ENCODE assay signal across 9 mouse cellular contexts in genomic region chr8:84009876-84010275, GRCm38 (mm10). TPM values are rescaled to one million over a fixed set of nuclear protein-coding genes. Genes with fewer than 3 reads are reported as not detected.
DNase-seq lines count a peak whose midpoint lies in the region; ATAC-seq and TF ChIP-seq lines count a peak whose summit lies in the region.
"Had no signal": no experiment of that assay in that cellular context is flagged by ENCODE, and none has a peak within 500 bp of the region (broad histone marks: within the 10 kb centered on the region; RNA-seq: fewer than 3 reads in every experiment).

No protein-coding gene starts in this region.

- H3K4me2 ChIP-seq in hindbrain, embryonic 16.5 days (ENCODE audit: low read length): no peak overlapping the region; the same call in 1 of the 2 replicates

- no peak overlapping the region for H3K4me3 ChIP-seq in cerebellum, adult 2 months (replicated peaks; ENCODE audit: insufficient read depth, low read depth, low read length)
- no peak overlapping the region for H3K4me3 ChIP-seq in hindbrain, embryonic 16.5 days (ENCODE audit: low read length)

- peaks cover 3% of the 10 kb centered on the region; the same call in 1 of the 2 replicates for H3K27me3 ChIP-seq in cerebellum, adult 2 months (ENCODE audit: control insufficient read depth, insufficient read depth, low read length)
- H3K27me3 ChIP-seq in hindbrain, embryonic 16.5 days (replicated peaks; ENCODE audit: control insufficient read depth, insufficient read depth, low read length): peaks cover 27% of the 10 kb centered on the region

- ATAC-seq in frontal cortex, adult (ENCODE audit: low TSS enrichment): peak; percentile 71
- peak; percentile 35; the same call in 1 of the 2 replicates for ATAC-seq in hindbrain, embryonic 16.5 days
- ATAC-seq in megakaryocyte-erythroid progenitor cell, adult 5-6 weeks (replicated peaks; ENCODE audit: low FRiP score, low TSS enrichment, poor library complexity, severe bottlenecking): peak; percentile 70; the same call in 1 of the 2 replicates

- 1% methylated on average over 11 of the region's 11 CpGs for WGBS in cerebellum, adult 2 months
- WGBS in hindbrain, embryonic 16.5 days: 2% methylated on average over 11 of the region's 11 CpGs

- no peak overlapping the region for H3K27ac ChIP-seq in cerebellum, adult 2 months (ENCODE audit: insufficient read depth, low read length)
- H3K27ac ChIP-seq in hindbrain, embryonic 16.5 days (ENCODE audit: low read depth, low read length): no peak overlapping the region

- TF ChIP-seq POLR2A in cerebellum, adult 2 months (IDR thresholded peaks at IDR 0.05; ENCODE audit: borderline replicate concordance, insufficient read depth, low read length): no peak

- H3K36me3 ChIP-seq in hindbrain, embryonic 16.5 days (ENCODE audit: control insufficient read depth, insufficient read depth, low read length): no peaks in the 10 kb centered on the region

- peak; percentile 95 for DNase-seq in NIH3T3 (ENCODE audit: low read depth)
- peak; percentile 81 to 87 for DNase-seq in cerebellum, adult 2 months
- DNase-seq in left cerebral cortex, adult 11 months (ENCODE audit: low spot score): peak; percentile 71
- DNase-seq in right cerebral cortex, postnatal 25 days: peak; percentile 84
- peak; percentile 80 to 90 for DNase-seq in urinary bladder, postnatal 4 days (ENCODE audit: low spot score in 2 of 2)

- peaks cover 8% of the 10 kb centered on the region; the same call in 1 of the 2 replicates for H3K4me1 ChIP-seq in cerebellum, adult 2 months (ENCODE audit: control insufficient read depth, insufficient read depth, low read length)
- H3K4me1 ChIP-seq in hindbrain, embryonic 16.5 days (ENCODE audit: control insufficient read depth, insufficient read depth, low read depth, low read length): peaks cover 25% of the 10 kb centered on the region

- no peak overlapping the region for H3K9ac ChIP-seq in hindbrain, embryonic 16.5 days (ENCODE audit: low read depth, low read length)

- no peaks in the 10 kb centered on the region for H3K9me3 ChIP-seq in hindbrain, embryonic 16.5 days (ENCODE audit: control insufficient read depth, low read length)

- TF ChIP-seq CTCF in cerebellum, adult 2 months (IDR thresholded peaks at IDR 0.05; ENCODE audit: borderline replicate concordance, insufficient read depth, low read depth, low read length): peak; percentile 91

RNA-seq across cellular contexts. Expression of gene 2210011C24Rik, which starts 2.1 kb away (rescaled TPM):
- 4.6 and 7.8 TPM in 2 replicates for polyA plus RNA-seq in cerebellum, adult 2 months (2012; rRNA removed)
- 1.1 TPM in 2 replicates for polyA plus RNA-seq in hindbrain, embryonic 16.5 days (2015; fragmentation: Nextera tagmentation; extraction: Ambion mirVana)
- total RNA-seq in megakaryocyte-erythroid progenitor cell, adult 5-6 weeks (2014; fragmentation: Nextera tagmentation): not detected in 2 replicates
- total RNA-seq in megakaryocyte-erythroid progenitor cell, adult 5-6 weeks (2017): not detected in 2 replicates

RNA-seq across cellular contexts. Expression of gene 1700067K01Rik, which starts 8.6 kb away (rescaled TPM):
- polyA plus RNA-seq in cerebellum, adult 2 months (2012; rRNA removed): 0.11 and 0.14 TPM in 2 replicates
- 0.90 and 0.94 TPM in 2 replicates for polyA plus RNA-seq in hindbrain, embryonic 16.5 days (2015; fragmentation: Nextera tagmentation; extraction: Ambion mirVana)
- total RNA-seq in megakaryocyte-erythroid progenitor cell, adult 5-6 weeks (2014; fragmentation: Nextera tagmentation): 1.4 and 2.3 TPM in 2 replicates
- total RNA-seq in megakaryocyte-erythroid progenitor cell, adult 5-6 weeks (2017): 0.76 and 2.3 TPM in 2 replicates

RNA-seq across cellular contexts. Expression of gene Palm3, which starts 11.4 kb away (rescaled TPM):
- polyA plus RNA-seq in cerebellum, adult 2 months (2012; rRNA removed): 2.8 and 4.1 TPM in 2 replicates
- polyA plus RNA-seq in hindbrain, embryonic 16.5 days (2015; fragmentation: Nextera tagmentation; extraction: Ambion mirVana): 9.6 and 11.3 TPM in 2 replicates
- not detected in 2 replicates for total RNA-seq in megakaryocyte-erythroid progenitor cell, adult 5-6 weeks (2014; fragmentation: Nextera tagmentation)
- total RNA-seq in megakaryocyte-erythroid progenitor cell, adult 5-6 weeks (2017): 0.30 TPM in 1 of 2 replicates, not detected in the other
- polyA plus RNA-seq: large intestine, adult 2 months had no signal

RNA-seq across cellular contexts. Expression of gene Samd1, which starts 12.4 kb away (rescaled TPM):
- polyA plus RNA-seq in cerebellum, adult 2 months (2012; rRNA removed): 50.5 and 55.1 TPM in 2 replicates
- 5.9 and 6.2 TPM in 2 replicates for polyA plus RNA-seq in hindbrain, embryonic 16.5 days (2015; fragmentation: Nextera tagmentation; extraction: Ambion mirVana)
- 103 and 123 TPM in 2 replicates for total RNA-seq in megakaryocyte-erythroid progenitor cell, adult 5-6 weeks (2014; fragmentation: Nextera tagmentation)
- 57.4 and 79.8 TPM in 2 replicates for total RNA-seq in megakaryocyte-erythroid progenitor cell, adult 5-6 weeks (2017)

RNA-seq across cellular contexts. Expression of gene Il27ra, which starts 32.5 kb away (rescaled TPM):
- 0.17 and 0.21 TPM in 2 replicates for polyA plus RNA-seq in cerebellum, adult 2 months (2012; rRNA removed)
- 0.55 and 0.71 TPM in 2 replicates for polyA plus RNA-seq in hindbrain, embryonic 16.5 days (2015; fragmentation: Nextera tagmentation; extraction: Ambion mirVana)
- 16.0 and 24.2 TPM in 2 replicates for total RNA-seq in megakaryocyte-erythroid progenitor cell, adult 5-6 weeks (2014; fragmentation: Nextera tagmentation)
- total RNA-seq in megakaryocyte-erythroid progenitor cell, adult 5-6 weeks (2017): 4.5 TPM in 2 replicates
